Mouse (Mus musculus) kidney, postnatal 4 days (tissue): Measurements from ENCODE around the gene Podxl.
"Not testable (repeated sequence)": the region's sequence is repeated elsewhere in the genome, so short reads cannot be mapped to it uniquely, and the experiment has no call there.

Source experiments
- DNase-seq, 2 experiments: peaks; one replicate each; pipeline ENCODE4 v3.0.0; 2021; ENCODE audit warnings: mixed read lengths in 2 of 2

The Podxl gene

GRCm38 (mm10) chr6:31564901-31565391 lies 1.2 kb upstream of the Podxl start:
- DNase-seq, result peak; percentile 31 to 55

- no peak for DNase-seq
Observed at GRCm38 (mm10) chr6:31564182-31564531, 376 bp upstream of the Podxl start.

- DNase-seq, result peak; percentile 27 to 42
Observed at GRCm38 (mm10) chr6:31562371-31563080, 1.3 kb downstream of the Podxl start.

- not testable (repeated sequence) for DNase-seq
Observed at GRCm38 (mm10) chr6:31561948-31562347, 1.8 kb downstream of the Podxl start.

GRCm38 (mm10) chr6:31560138-31560959 lies 3.4 kb downstream of the Podxl start:
- DNase-seq, result no peak

GRCm38 (mm10) chr6:31556460-31557100 lies 7.2 kb downstream of the Podxl start:
- DNase-seq, result no peak

- DNase-seq, result peak in 1 of 2 experiments; percentile 35
Observed at GRCm38 (mm10) chr6:31550876-31551532, 12.8 kb downstream of the Podxl start.

GRCm38 (mm10) chr6:31549361-31550051 lies 14.3 kb downstream of the Podxl start:
- DNase-seq, result peak; percentile 67 to 81

- DNase-seq, result peak; percentile 23 to 54
Observed at GRCm38 (mm10) chr6:31544318-31544717, 19.5 kb downstream of the Podxl start.

GRCm38 (mm10) chr6:31540018-31540417 lies 23.8 kb downstream of the Podxl start:
- no peak for DNase-seq

- no peak for DNase-seq
Observed at GRCm38 (mm10) chr6:31538112-31538511, 25.7 kb downstream of the Podxl start.

- no peak for DNase-seq
Observed at GRCm38 (mm10) chr6:31537193-31537592, 26.6 kb downstream of the Podxl start.

GRCm38 (mm10) chr6:31534705-31535104 lies 29.1 kb downstream of the Podxl start:
- no peak for DNase-seq

GRCm38 (mm10) chr6:31531880-31532279 lies 31.9 kb downstream of the Podxl start:
- no peak for DNase-seq

- DNase-seq, result peak in 1 of 2 experiments; percentile 31
Observed at GRCm38 (mm10) chr6:31528339-31528738, 35.4 kb downstream of the Podxl start.

GRCm38 (mm10) chr6:31527897-31528296 lies 35.9 kb downstream of the Podxl start:
- DNase-seq, result peak; percentile 68 to 76

GRCm38 (mm10) chr6:31526929-31527328 lies 36.9 kb downstream of the Podxl start:
- DNase-seq, result no peak

- peak; percentile 80 for DNase-seq
Observed at GRCm38 (mm10) chr6:31525231-31525900, 38.4 kb downstream of the Podxl start.

GRCm38 (mm10) chr6:31524647-31525046 lies 39.1 kb downstream of the Podxl start:
- DNase-seq, result no peak

GRCm38 (mm10) chr6:31524121-31524520 lies 39.7 kb downstream of the Podxl start:
- no peak for DNase-seq

GRCm38 (mm10) chr6:31523657-31524056 lies 40.1 kb downstream of the Podxl start:
- no peak for DNase-seq

GRCm38 (mm10) chr6:31523039-31523438 lies 40.7 kb downstream of the Podxl start:
- no peak for DNase-seq
